ENCODE assay signal across 8 mouse cellular contexts in genomic region chr11:74724235-74724791, GRCm38 (mm10). TPM values are rescaled to one million over a fixed set of nuclear protein-coding genes. Genes with fewer than 3 reads are reported as not detected.
A peak's percentile ranks its signal among the peaks of the same experiment; 100 is the strongest.
DNase-seq lines count a peak whose midpoint lies in the region; ATAC-seq and TF ChIP-seq lines count a peak whose summit lies in the region.

Gene Pafah1b1, minus strand, starts transcription at chr11:74724670.

- peak; percentile 78 for ATAC-seq in activated CD4-positive, CD25-positive, alpha-beta regulatory T cell, adult 4 months
- peak; percentile 75 for ATAC-seq in megakaryocyte progenitor cell, adult 5-6 weeks (replicated peaks; ENCODE audit: poor library complexity)

- peak; percentile 70 for TF ChIP-seq POLR2A in cortical plate, adult 2 months (IDR thresholded peaks at IDR 0.05; ENCODE audit: extremely low read depth, insufficient read depth, low read length)

- peaks cover 4% of the 10 kb centered on the region; the same call in 1 of the 2 replicates for H3K4me1 ChIP-seq in cortical plate, adult 2 months (ENCODE audit: control insufficient read depth, insufficient read depth, low read length)

- peak; percentile 97 for DNase-seq in gastrocnemius, postnatal 10 days
- peak; percentile 97 for DNase-seq in induced T-regulatory cell, adult 2 months (ENCODE audit: low read depth)
- peak; percentile 84 to 94 for DNase-seq in left cerebral cortex, adult 9 months (ENCODE audit: low spot score in 2 of 2)
- peak; percentile 97 for DNase-seq in right cerebral cortex, postnatal 14 days
- peak; percentile 92 to 95 for DNase-seq in urinary bladder, postnatal 36 days (ENCODE audit: low spot score in 2 of 2)

- no peak for TF ChIP-seq CTCF in cortical plate, adult 2 months (IDR thresholded peaks at IDR 0.05; ENCODE audit: extremely low read depth, insufficient read depth, low read length)

- peak within 1 kb of the TSS; percentile 100 for H3K4me3 ChIP-seq in cortical plate, adult 2 months (ENCODE audit: insufficient read depth, low read length)

- peak within 1 kb of the TSS; percentile 100 for H3K27ac ChIP-seq in cortical plate, adult 2 months (ENCODE audit: insufficient read depth, low read length)

RNA-seq across cellular contexts. Expression of gene Pafah1b1, which starts in this region (rescaled TPM):
- polyA plus RNA-seq in activated CD4-positive, CD25-positive, alpha-beta regulatory T cell, adult 4 months (2017; shearing (Covaris generic)) = 10 to 100 TPM; 59.5 to 79.2 TPM
- 177 and 180 TPM in 2 replicates for polyA plus RNA-seq in cortical plate, adult 2 months (2012; rRNA removed)
- total RNA-seq in gastrocnemius, postnatal 10 days (2021) = 100 to 1,000 TPM; 110 to 113 TPM
- total RNA-seq in megakaryocyte progenitor cell, adult 5-6 weeks (2015) = 47.4 and 49.4 TPM in 2 replicates
- total RNA-seq in megakaryocyte progenitor cell, adult 5-6 weeks (2017) = 49.0 and 51.1 TPM in 2 replicates

Comparison
In these comparisons a context has a peak if more than half of its experiments do, and no peak if none do; other contexts are left out.
1. Peak in every context shown above with its lines: DNase-seq, ATAC-seq, H3K4me3 ChIP-seq and H3K27ac ChIP-seq.